Mouse (Mus musculus): ENCODE measurements around the gene Ralb. TPM values are rescaled to one million over a fixed set of nuclear protein-coding genes. Genes with fewer than 3 reads are reported as not detected.

The Ralb gene
- polyA plus RNA-seq, 1 experiment from 2014 or later = 84.1 TPM

DNA sequence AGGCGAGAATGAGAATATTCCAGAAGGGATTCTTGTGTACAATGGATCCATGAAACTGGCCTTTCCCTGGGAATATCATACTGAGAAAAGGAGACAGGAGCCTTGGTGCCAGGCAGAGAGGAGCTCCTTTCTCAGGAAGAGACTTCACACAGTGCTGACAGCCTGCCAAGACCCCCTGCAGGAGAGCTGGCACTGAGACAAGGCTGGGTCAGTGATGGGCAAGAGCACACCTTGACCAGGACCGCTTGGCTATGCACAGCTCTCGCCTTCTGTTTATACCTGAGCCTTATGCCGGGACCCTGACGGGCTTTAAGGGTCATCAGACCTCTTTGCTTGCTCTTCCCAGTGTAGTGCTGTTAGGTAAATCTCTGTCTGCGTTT lies 9.2 kb downstream of the Ralb start:
- no peaks in the 10 kb centered on the region for H3K36me3 ChIP-seq (ENCODE audit: control insufficient read depth, insufficient read depth, low read length)
- ATAC-seq (ENCODE audit: insufficient read depth, low FRiP score, low TSS enrichment) (no peak), DNase-seq (ENCODE audit: low spot score) (no peak)
- H3K4me3 ChIP-seq (ENCODE audit: low read depth, low read length) = no peak overlapping the region
- no peak overlapping the region for H3K4me2 ChIP-seq (ENCODE audit: low read depth)
- H3K9me3 ChIP-seq (ENCODE audit: control insufficient read depth, low read length) = no peaks in the 10 kb centered on the region
- 93% methylated on average over 6 of the region's 6 CpGs for WGBS
- H3K27me3 ChIP-seq (ENCODE audit: control insufficient read depth, insufficient read depth, low read length) = no peaks in the 10 kb centered on the region
- no peaks in the 10 kb centered on the region for H3K4me1 ChIP-seq (ENCODE audit: control insufficient read depth, insufficient read depth, low read length)
- H3K27ac ChIP-seq (ENCODE audit: low read depth, low read length) = no peak overlapping the region
- H3K9ac ChIP-seq (ENCODE audit: low read length) = no peak overlapping the region

DNA sequence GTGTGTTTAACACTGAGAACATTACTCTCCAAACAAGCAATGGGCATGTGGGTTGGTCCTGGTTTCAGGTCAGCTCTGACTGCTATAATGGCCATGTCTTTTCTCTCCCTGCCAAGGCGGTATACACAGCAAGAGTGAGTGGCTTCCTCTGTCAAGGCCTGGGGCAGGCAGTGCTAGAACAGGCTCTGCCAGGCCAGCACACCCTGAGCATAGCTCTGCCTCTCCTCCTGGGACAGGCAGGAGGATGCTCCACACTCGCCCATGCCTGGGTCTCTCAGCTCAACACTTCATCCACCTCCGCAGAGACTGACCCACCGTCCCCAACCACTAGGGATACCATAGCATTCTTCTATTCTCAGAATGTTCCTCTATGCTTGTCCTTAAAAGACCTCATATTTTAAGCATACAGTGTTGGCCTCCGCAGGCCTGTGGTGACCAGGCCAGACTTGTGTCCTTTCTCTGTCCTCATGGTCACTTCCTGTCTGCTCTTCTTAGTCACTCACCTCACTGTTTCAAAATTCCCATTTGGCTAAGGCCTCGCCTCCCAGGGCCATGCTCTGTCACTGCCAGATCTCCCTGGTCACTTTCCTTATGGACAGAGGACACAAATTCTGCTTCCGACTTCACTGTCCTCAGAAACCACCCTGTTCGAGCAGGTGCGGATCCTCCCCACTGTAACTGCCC lies 9.7 kb downstream of the Ralb start:
- no peaks in the 10 kb centered on the region for H3K4me1 ChIP-seq (ENCODE audit: control insufficient read depth, insufficient read depth, low read length)
- H3K27me3 ChIP-seq (ENCODE audit: control insufficient read depth, insufficient read depth, low read length) = no peaks in the 10 kb centered on the region
- no peaks in the 10 kb centered on the region for H3K36me3 ChIP-seq (ENCODE audit: control insufficient read depth, insufficient read depth, low read length)
- no peak overlapping the region for H3K27ac ChIP-seq (ENCODE audit: low read depth, low read length)
- ATAC-seq (ENCODE audit: insufficient read depth, low FRiP score, low TSS enrichment) (no peak), DNase-seq (ENCODE audit: low spot score) (no peak)
- 96% methylated on average over 9 of the region's 9 CpGs for WGBS
- no peak overlapping the region for H3K4me2 ChIP-seq (ENCODE audit: low read depth)
- no peak overlapping the region for H3K4me3 ChIP-seq (ENCODE audit: low read depth, low read length)
- H3K9me3 ChIP-seq (ENCODE audit: control insufficient read depth, low read length) = no peaks in the 10 kb centered on the region
- H3K9ac ChIP-seq (ENCODE audit: low read length) = no peak overlapping the region

DNA sequence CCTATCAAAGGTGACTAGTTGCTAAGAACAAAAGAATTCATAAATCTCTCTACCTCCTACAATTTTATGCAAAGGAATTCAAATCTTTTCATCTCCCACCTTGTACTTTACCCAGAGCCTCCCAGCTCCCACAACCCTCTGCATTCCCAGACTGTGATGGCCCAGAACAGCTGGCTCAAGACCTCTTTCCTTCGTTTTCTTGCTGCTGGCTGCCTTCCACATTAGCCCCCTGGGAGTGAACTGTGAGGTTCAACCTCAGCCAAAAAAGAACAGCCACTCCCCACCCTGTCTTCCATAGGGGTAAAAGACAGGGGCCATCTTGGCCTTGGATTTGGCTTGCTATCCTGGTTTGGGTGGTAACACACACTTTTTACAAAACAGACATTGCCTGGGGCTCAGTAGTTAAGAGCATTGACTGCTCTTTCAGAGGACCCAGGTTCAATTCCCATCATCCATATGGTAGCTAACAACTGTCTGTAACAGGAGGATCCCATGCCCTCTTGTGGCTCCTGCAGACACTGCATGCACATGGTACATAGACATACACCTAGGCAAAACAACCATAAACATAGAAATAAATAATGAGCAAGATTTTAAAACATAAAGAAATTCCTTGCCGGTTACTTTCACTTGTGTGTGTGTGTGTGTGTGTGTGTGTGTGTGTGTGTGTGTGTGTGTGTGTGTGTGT lies 10.4 kb downstream of the Ralb start:
- Histone ChIP-seq H3K27ac (ENCODE audit: low read depth, low read length) (no peak overlapping the region), H3K9ac (ENCODE audit: low read length) (no peak overlapping the region), H3K4me2 (ENCODE audit: low read depth) (no peak overlapping the region), H3K27me3 (ENCODE audit: control insufficient read depth, insufficient read depth, low read length) (no peaks in the 10 kb centered on the region), H3K4me1 (ENCODE audit: control insufficient read depth, insufficient read depth, low read length) (no peaks in the 10 kb centered on the region), H3K4me3 (ENCODE audit: low read depth, low read length) (no peak overlapping the region), H3K9me3 (ENCODE audit: control insufficient read depth, low read length) (no peaks in the 10 kb centered on the region), H3K36me3 (ENCODE audit: control insufficient read depth, insufficient read depth, low read length) (no peaks in the 10 kb centered on the region)
- DNase-seq (ENCODE audit: low spot score) = no peak
- no peak for ATAC-seq (ENCODE audit: insufficient read depth, low FRiP score, low TSS enrichment)
- WGBS = 90% methylated on average over 2 of the region's 2 CpGs

DNA sequence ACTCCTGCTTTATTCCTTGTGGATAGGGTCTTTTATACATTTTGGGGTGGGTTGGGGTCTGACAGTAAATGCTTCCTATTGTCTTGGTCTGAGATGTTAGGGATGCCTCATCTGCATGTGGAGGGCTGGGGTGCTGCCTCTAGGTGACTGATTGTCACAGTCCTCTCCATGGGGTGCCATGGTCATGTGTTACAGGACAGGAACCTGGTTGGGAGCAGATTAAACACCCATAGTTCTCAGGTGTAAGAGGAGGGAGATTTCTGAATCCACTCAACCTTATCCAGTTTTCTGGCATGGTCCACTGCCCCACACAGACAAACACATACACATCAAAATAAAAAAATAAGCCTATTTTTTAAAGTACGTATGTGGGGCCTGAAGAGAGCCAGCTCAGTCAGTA lies 12.1 kb downstream of the Ralb start:
- 70% methylated on average over 1 of the region's 1 CpGs for WGBS
- Histone ChIP-seq H3K9me3 (ENCODE audit: control insufficient read depth, low read length) (no peaks in the 10 kb centered on the region), H3K27ac (ENCODE audit: low read depth, low read length) (no peak overlapping the region), H3K4me3 (ENCODE audit: low read depth, low read length) (no peak overlapping the region), H3K9ac (ENCODE audit: low read length) (no peak overlapping the region), H3K27me3 (ENCODE audit: control insufficient read depth, insufficient read depth, low read length) (no peaks in the 10 kb centered on the region), H3K4me1 (ENCODE audit: control insufficient read depth, insufficient read depth, low read length) (no peaks in the 10 kb centered on the region), H3K4me2 (ENCODE audit: low read depth) (no peak overlapping the region), H3K36me3 (ENCODE audit: control insufficient read depth, insufficient read depth, low read length) (no peaks in the 10 kb centered on the region)
- DNase-seq (ENCODE audit: low spot score) (no peak), ATAC-seq (ENCODE audit: insufficient read depth, low FRiP score, low TSS enrichment) (no peak)

DNA sequence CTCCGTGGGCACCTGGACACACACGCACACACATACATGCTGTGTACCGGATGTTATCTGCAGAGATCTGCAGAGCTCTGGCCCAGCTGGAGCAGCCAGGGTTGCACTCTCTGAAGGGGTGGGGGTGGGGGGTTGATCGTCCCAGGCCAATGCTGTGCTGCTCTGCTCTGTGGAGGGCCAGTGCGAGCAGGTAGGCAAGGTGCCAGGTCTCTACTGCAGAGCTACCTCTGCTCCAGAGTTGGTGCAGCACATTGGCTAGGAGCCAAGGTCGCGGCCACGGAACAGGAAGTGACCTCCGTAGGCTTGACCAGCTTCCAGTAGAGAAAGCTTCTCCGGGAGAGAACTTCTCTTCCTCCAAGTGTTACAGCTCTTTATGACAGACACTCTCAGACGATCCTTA lies 12.5 kb downstream of the Ralb start:
- Histone ChIP-seq H3K27me3 (ENCODE audit: control insufficient read depth, insufficient read depth, low read length) (no peaks in the 10 kb centered on the region), H3K4me3 (ENCODE audit: low read depth, low read length) (no peak overlapping the region), H3K9ac (ENCODE audit: low read length) (no peak overlapping the region), H3K27ac (ENCODE audit: low read depth, low read length) (no peak overlapping the region), H3K9me3 (ENCODE audit: control insufficient read depth, low read length) (no peaks in the 10 kb centered on the region), H3K4me1 (ENCODE audit: control insufficient read depth, insufficient read depth, low read length) (no peaks in the 10 kb centered on the region), H3K36me3 (ENCODE audit: control insufficient read depth, insufficient read depth, low read length) (no peaks in the 10 kb centered on the region), H3K4me2 (ENCODE audit: low read depth) (no peak overlapping the region)
- DNase-seq (ENCODE audit: low spot score) (no peak), ATAC-seq (ENCODE audit: insufficient read depth, low FRiP score, low TSS enrichment) (no peak)
- 56% methylated on average over 11 of the region's 11 CpGs for WGBS

DNA sequence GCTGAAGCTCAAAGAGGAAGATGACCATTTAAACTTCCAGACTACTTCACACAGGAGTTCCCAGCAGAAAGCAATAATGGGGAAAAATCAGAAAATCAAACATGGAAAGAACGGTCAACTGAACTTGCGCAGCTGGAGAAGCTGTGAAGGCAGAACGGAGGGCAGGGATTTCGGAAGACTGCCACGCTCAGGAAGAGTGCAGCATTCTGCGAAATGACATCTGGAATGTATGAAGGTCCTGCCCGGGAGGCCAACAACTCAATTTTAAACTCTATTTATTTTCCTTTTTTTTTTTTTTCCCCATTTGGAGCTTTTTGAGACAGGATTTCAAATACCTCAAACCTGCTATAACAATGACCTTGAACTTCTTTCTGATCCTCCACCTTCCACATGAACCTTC lies 13.8 kb downstream of the Ralb start:
- no peak overlapping the region for H3K4me3 ChIP-seq (ENCODE audit: low read depth, low read length)
- H3K36me3 ChIP-seq (ENCODE audit: control insufficient read depth, insufficient read depth, low read length) = no peaks in the 10 kb centered on the region
- H3K4me1 ChIP-seq (ENCODE audit: control insufficient read depth, insufficient read depth, low read length) = no peaks in the 10 kb centered on the region
- 72% methylated on average over 7 of the region's 7 CpGs for WGBS
- no peak overlapping the region for H3K9ac ChIP-seq (ENCODE audit: low read length)
- H3K9me3 ChIP-seq (ENCODE audit: control insufficient read depth, low read length) = no peaks in the 10 kb centered on the region
- no peaks in the 10 kb centered on the region for H3K27me3 ChIP-seq (ENCODE audit: control insufficient read depth, insufficient read depth, low read length)
- H3K27ac ChIP-seq (ENCODE audit: low read depth, low read length) = no peak overlapping the region
- no peak for DNase-seq (ENCODE audit: low spot score)
- no peak for ATAC-seq (ENCODE audit: insufficient read depth, low FRiP score, low TSS enrichment)
- no peak overlapping the region for H3K4me2 ChIP-seq (ENCODE audit: low read depth)

DNA sequence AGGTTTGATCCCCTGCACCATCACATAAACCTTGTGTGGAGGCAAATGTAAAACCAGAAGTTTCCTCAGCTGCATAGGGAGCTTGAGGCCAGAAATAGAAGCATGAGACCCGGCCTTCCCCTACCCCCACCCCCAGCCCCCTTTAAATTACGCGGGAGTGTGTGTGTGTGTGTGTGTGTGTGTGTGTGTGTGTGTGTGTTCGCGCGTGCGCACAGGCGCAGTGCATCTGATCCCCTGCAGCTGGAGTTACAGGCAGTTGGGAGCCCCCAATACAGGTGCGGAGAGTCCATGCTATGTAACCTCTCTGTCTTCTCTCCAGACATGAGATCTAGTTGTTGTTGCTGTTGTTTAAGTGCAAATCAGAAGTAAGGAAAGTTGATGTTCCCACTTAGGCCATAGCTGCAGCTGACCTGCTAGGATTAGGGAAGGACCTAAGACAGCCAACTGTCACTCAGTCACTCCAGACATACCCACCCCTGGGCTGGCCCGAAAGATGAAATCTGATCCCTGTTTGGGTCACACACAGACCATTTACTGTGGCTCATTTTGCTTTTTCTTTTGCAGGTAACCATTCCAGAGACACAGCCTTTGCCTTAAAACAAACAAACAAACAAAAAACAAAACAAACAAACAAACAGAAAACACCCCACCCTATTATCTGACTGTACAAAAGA lies 16.5 kb downstream of the Ralb start:
- no peak for DNase-seq (ENCODE audit: low spot score)
- no peaks in the 10 kb centered on the region for H3K4me1 ChIP-seq (ENCODE audit: control insufficient read depth, insufficient read depth, low read length)
- ATAC-seq (ENCODE audit: insufficient read depth, low FRiP score, low TSS enrichment) = no peak
- no peak overlapping the region for H3K4me3 ChIP-seq (ENCODE audit: low read depth, low read length)
- H3K27ac ChIP-seq (ENCODE audit: low read depth, low read length) = no peak overlapping the region
- H3K36me3 ChIP-seq (ENCODE audit: control insufficient read depth, insufficient read depth, low read length) = no peaks in the 10 kb centered on the region
- 56% methylated on average over 10 of the region's 10 CpGs for WGBS
- H3K9ac ChIP-seq (ENCODE audit: low read length) = no peak overlapping the region
- H3K4me2 ChIP-seq (ENCODE audit: low read depth) = no peak overlapping the region
- H3K9me3 ChIP-seq (ENCODE audit: control insufficient read depth, low read length) = no peaks in the 10 kb centered on the region
- no peaks in the 10 kb centered on the region for H3K27me3 ChIP-seq (ENCODE audit: control insufficient read depth, insufficient read depth, low read length)

DNA sequence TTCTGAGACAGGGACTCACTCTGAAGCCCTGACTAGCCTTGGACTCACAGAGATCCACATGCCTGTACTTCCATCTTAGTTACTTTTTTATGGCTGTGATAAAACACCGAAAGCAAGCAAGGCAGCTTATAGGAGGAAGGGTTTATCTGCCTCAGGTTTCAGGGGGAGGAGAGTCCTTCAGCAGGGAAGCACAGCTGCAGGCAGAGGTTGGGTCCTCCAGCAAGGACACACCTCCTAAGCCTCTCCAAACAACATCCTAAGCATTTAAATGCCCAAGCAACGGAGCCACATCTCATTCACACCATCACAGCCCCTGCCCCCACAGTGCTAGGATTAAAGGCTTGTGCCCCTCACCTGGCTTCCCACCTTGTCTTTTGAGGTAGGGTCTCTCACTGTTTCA lies 18.8 kb downstream of the Ralb start:
- Histone ChIP-seq H3K9me3 (ENCODE audit: control insufficient read depth, low read length) (no peaks in the 10 kb centered on the region), H3K4me1 (ENCODE audit: control insufficient read depth, insufficient read depth, low read length) (no peaks in the 10 kb centered on the region), H3K36me3 (ENCODE audit: control insufficient read depth, insufficient read depth, low read length) (no peaks in the 10 kb centered on the region), H3K9ac (ENCODE audit: low read length) (no peak overlapping the region), H3K27me3 (ENCODE audit: control insufficient read depth, insufficient read depth, low read length) (no peaks in the 10 kb centered on the region), H3K4me3 (ENCODE audit: low read depth, low read length) (no peak overlapping the region), H3K27ac (ENCODE audit: low read depth, low read length) (no peak overlapping the region), H3K4me2 (ENCODE audit: low read depth) (no peak overlapping the region)
- 15% methylated on average over 2 of the region's 2 CpGs for WGBS
- no peak for DNase-seq (ENCODE audit: low spot score)
- ATAC-seq (ENCODE audit: insufficient read depth, low FRiP score, low TSS enrichment) = no peak

DNA sequence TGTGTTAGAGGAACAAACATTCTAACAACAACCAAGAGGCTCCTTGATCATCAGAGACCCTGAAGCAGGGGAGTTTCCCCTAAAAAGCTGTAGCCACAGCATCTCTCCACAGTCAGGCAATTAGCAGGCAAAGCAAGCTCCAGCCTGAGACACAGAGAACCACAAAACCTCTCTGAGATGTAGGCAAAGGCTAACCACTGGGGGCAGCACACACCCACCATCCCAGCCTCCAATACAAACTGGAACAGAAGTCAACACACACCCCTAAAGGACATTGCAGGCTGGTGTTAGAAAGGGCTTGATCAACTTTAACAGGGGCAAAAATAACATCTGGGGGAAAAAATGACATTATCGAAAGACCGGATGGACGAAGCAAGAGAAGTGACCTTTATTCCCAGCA lies 20.1 kb downstream of the Ralb start:
- no peak overlapping the region for H3K9ac ChIP-seq (ENCODE audit: low read length)
- no peaks in the 10 kb centered on the region for H3K27me3 ChIP-seq (ENCODE audit: control insufficient read depth, insufficient read depth, low read length)
- no peaks in the 10 kb centered on the region for H3K4me1 ChIP-seq (ENCODE audit: control insufficient read depth, insufficient read depth, low read length)
- no peak overlapping the region for H3K4me3 ChIP-seq (ENCODE audit: low read depth, low read length)
- H3K4me2 ChIP-seq (ENCODE audit: low read depth) = no peak overlapping the region
- no peak for ATAC-seq (ENCODE audit: insufficient read depth, low FRiP score, low TSS enrichment)
- DNase-seq (ENCODE audit: low spot score) = peak; percentile 42
- 60% methylated on average over 3 of the region's 3 CpGs for WGBS
- H3K27ac ChIP-seq (ENCODE audit: low read depth, low read length) = no peak overlapping the region
- H3K36me3 ChIP-seq (ENCODE audit: control insufficient read depth, insufficient read depth, low read length) = no peaks in the 10 kb centered on the region
- no peaks in the 10 kb centered on the region for H3K9me3 ChIP-seq (ENCODE audit: control insufficient read depth, low read length)

Measured in neural tube, embryonic 11.5 days (tissue).